Mouse (Mus musculus): ENCODE data around the gene Dclk2. TPM values are rescaled to one million over a fixed set of nuclear protein-coding genes. Genes with fewer than 3 reads are reported as not detected.

The Dclk2 gene
- total RNA-seq, 2 experiments from 2014 or later, result 1.00 to 1.6 TPM

GRCm38 (mm10) chr3:86846036-86846435 is 74.6 kb downstream of the Dclk2 start:
- intact Hi-C loops (cut with DNase I), result no loop called here
- no peak for DNase-seq

- intact Hi-C loops (cut with DNase I), result no loop called here
- peak in 1 of 2 experiments; percentile 7 for DNase-seq
Observed at GRCm38 (mm10) chr3:86845578-86845977, 75.1 kb downstream of the Dclk2 start.

GRCm38 (mm10) chr3:86844804-86845481 is 75.7 kb downstream of the Dclk2 start:
- DNase-seq, result no peak
- intact Hi-C loops (cut with DNase I), result no loop called here

- intact Hi-C loops (cut with DNase I), result no loop called here
Observed at GRCm38 (mm10) chr3:86842461-86842860, 78.2 kb downstream of the Dclk2 start.

GRCm38 (mm10) chr3:86839606-86840005 is 81.0 kb downstream of the Dclk2 start:
- no peak for DNase-seq
- intact Hi-C loops (cut with DNase I), result no loop called here

More at GRCm38 (mm10) chr3:86842461-86842860, 78.2 kb downstream of the Dclk2 start:
- DNase-seq, result no peak

GRCm38 (mm10) chr3:86837386-86837785 is 83.3 kb downstream of the Dclk2 start:
- intact Hi-C loops (cut with DNase I), result no loop called here
- DNase-seq, result no peak

GRCm38 (mm10) chr3:86835180-86835579 is 85.5 kb downstream of the Dclk2 start:
- intact Hi-C loops (cut with DNase I), result no loop called here

GRCm38 (mm10) chr3:86834341-86834740 is 86.3 kb downstream of the Dclk2 start:
- intact Hi-C loops (cut with DNase I), result loop anchor here (5.0 kb wide), 1 partner anchor 143 kb away; no protein-coding TSS in a partner anchor
- no peak for DNase-seq

More at GRCm38 (mm10) chr3:86835180-86835579, 85.5 kb downstream of the Dclk2 start:
- no peak for DNase-seq

GRCm38 (mm10) chr3:86832591-86833267 is 87.9 kb downstream of the Dclk2 start:
- intact Hi-C loops (cut with DNase I), result loop anchor here (5.0 kb wide), 1 partner anchor 145 kb away; no protein-coding TSS in a partner anchor
- DNase-seq, result no peak

- DNase-seq, result no peak
- intact Hi-C loops (cut with DNase I), result loop anchor here (5.0 kb wide), 1 partner anchor 145 kb away; no protein-coding TSS in a partner anchor
Observed at GRCm38 (mm10) chr3:86832115-86832514, 88.5 kb downstream of the Dclk2 start.

GRCm38 (mm10) chr3:86827506-86827905 is 93.1 kb downstream of the Dclk2 start:
- no peak for DNase-seq
- intact Hi-C loops (cut with DNase I), result no loop called here

- no peak for DNase-seq
- intact Hi-C loops (cut with DNase I), result no loop called here
Observed at GRCm38 (mm10) chr3:86821383-86821782, 99.3 kb downstream of the Dclk2 start.

- DNase-seq, result no peak
- intact Hi-C loops (cut with DNase I), result no loop called here
Observed at GRCm38 (mm10) chr3:86820344-86820743, 100.3 kb downstream of the Dclk2 start.

GRCm38 (mm10) chr3:86819372-86819771 is 101.3 kb downstream of the Dclk2 start:
- DNase-seq, result no peak
- intact Hi-C loops (cut with DNase I), result loop anchor here (10.0 kb wide), 1 partner anchor 495 kb away; no protein-coding TSS in a partner anchor

GRCm38 (mm10) chr3:86818001-86818585 is 102.6 kb downstream of the Dclk2 start:
- DNase-seq, result no peak
- intact Hi-C loops (cut with DNase I), result loop anchor here (10.0 kb wide), 1 partner anchor 493 kb away; no protein-coding TSS in a partner anchor

GRCm38 (mm10) chr3:86812689-86813088 is 108.0 kb downstream of the Dclk2 start:
- intact Hi-C loops (cut with DNase I), result loop anchor here (1.0 to 10.0 kb wide), 3 partner anchors 24 to 544 kb away; no protein-coding TSS in a partner anchor
- peak; percentile 79 to 82 for DNase-seq

GRCm38 (mm10) chr3:86810908-86811307 is 109.7 kb downstream of the Dclk2 start:
- no peak for DNase-seq
- intact Hi-C loops (cut with DNase I), result loop anchor here (10.0 kb wide), 1 partner anchor 486 kb away; no protein-coding TSS in a partner anchor

- no peak for DNase-seq
- intact Hi-C loops (cut with DNase I), result loop anchor here (10.0 kb wide), 1 partner anchor 485 kb away; no protein-coding TSS in a partner anchor
Observed at GRCm38 (mm10) chr3:86809646-86810045, 111.0 kb downstream of the Dclk2 start.

- DNase-seq, result no peak
- intact Hi-C loops (cut with DNase I), result no loop called here
Observed at GRCm38 (mm10) chr3:86809199-86809598, 111.5 kb downstream of the Dclk2 start.

- DNase-seq, result no peak
- intact Hi-C loops (cut with DNase I), result no loop called here
Observed at GRCm38 (mm10) chr3:86807750-86808467, 112.7 kb downstream of the Dclk2 start.

Data from heart, postnatal 36 days (tissue).